Mouse (Mus musculus) MEL-GATA-1-ER (cell line): ENCODE results near the gene Asgr1.
A peak's percentile ranks its signal among the peaks of the same experiment; 100 is the strongest.

Experiments
- DNase-seq: peaks from one replicate; pipeline ENCODE4 v3.0.0-alpha.2; 2012; ENCODE audit warnings: low read depth; ENCODE audit errors: extremely low read depth

The Asgr1 gene

GRCm38 (mm10) chr11:70024151-70024514, 29.8 kb upstream of the Asgr1 start:
- no peak for DNase-seq

- DNase-seq = no peak
Measured at GRCm38 (mm10) chr11:70026689-70027088, 27.2 kb upstream of the Asgr1 start.

- DNase-seq = no peak
Measured at GRCm38 (mm10) chr11:70027397-70027796, 26.5 kb upstream of the Asgr1 start.

GRCm38 (mm10) chr11:70028401-70029129, 25.3 kb upstream of the Asgr1 start:
- DNase-seq = no peak

- DNase-seq = no peak
Measured at GRCm38 (mm10) chr11:70029130-70029801, 24.6 kb upstream of the Asgr1 start.

GRCm38 (mm10) chr11:70029829-70030550, 23.9 kb upstream of the Asgr1 start:
- DNase-seq = no peak

- no peak for DNase-seq
Measured at GRCm38 (mm10) chr11:70030651-70031320, 23.1 kb upstream of the Asgr1 start.

GRCm38 (mm10) chr11:70031321-70031670, 22.6 kb upstream of the Asgr1 start:
- no peak for DNase-seq

GRCm38 (mm10) chr11:70038174-70038573, 15.7 kb upstream of the Asgr1 start:
- DNase-seq = no peak

- DNase-seq = no peak
Measured at GRCm38 (mm10) chr11:70039631-70040030, 14.3 kb upstream of the Asgr1 start.

- no peak for DNase-seq
Measured at GRCm38 (mm10) chr11:70040184-70040583, 13.7 kb upstream of the Asgr1 start.

- DNase-seq = no peak
Measured at GRCm38 (mm10) chr11:70042309-70043085, 11.4 kb upstream of the Asgr1 start.

- no peak for DNase-seq
Measured at GRCm38 (mm10) chr11:70043665-70044064, 10.2 kb upstream of the Asgr1 start.

- DNase-seq = no peak
Measured at GRCm38 (mm10) chr11:70045435-70045834, 8.4 kb upstream of the Asgr1 start.

- DNase-seq = no peak
Measured at GRCm38 (mm10) chr11:70049366-70049765, 4.5 kb upstream of the Asgr1 start.

- no peak for DNase-seq
Measured at GRCm38 (mm10) chr11:70049816-70050215, 4.1 kb upstream of the Asgr1 start.

GRCm38 (mm10) chr11:70053156-70053555, 729 bp upstream of the Asgr1 start:
- DNase-seq = no peak

- peak; percentile 38 for DNase-seq
Measured at GRCm38 (mm10) chr11:70055618-70056214, 1.8 kb downstream of the Asgr1 start.

GRCm38 (mm10) chr11:70057805-70058204, 3.9 kb downstream of the Asgr1 start:
- no peak for DNase-seq

GRCm38 (mm10) chr11:70059930-70060329, 6.0 kb downstream of the Asgr1 start:
- DNase-seq = no peak

- DNase-seq = no peak
Measured at GRCm38 (mm10) chr11:70063053-70063452, 9.2 kb downstream of the Asgr1 start.
